Mouse (Mus musculus) left cerebral cortex, adult 2 months (tissue): ENCODE measurements around the gene Lama2. TPM values are rescaled to one million over a fixed set of nuclear protein-coding genes. Genes with fewer than 3 reads are reported as not detected.
"Not testable (repeated sequence)": the region's sequence is repeated elsewhere in the genome, so short reads cannot be mapped to it uniquely, and the experiment has no call there.

ENCODE experiments used
- DNase-seq, 2 experiments: peaks; one replicate each; pipeline ENCODE4 v3.0.0; 2021 to 2022; ENCODE audit warnings: low spot score in 2 of 2, mixed read lengths in 1 of 2; ENCODE audit errors: extremely low spot score in 1 of 2
- H3K27ac ChIP-seq: fragments of 200-600 bp; 2 replicates; pipeline ENCODE4 v1.8.1; 2022
- H3K4me3 ChIP-seq: fragments of 200-600 bp; 2 replicates; pipeline ENCODE4 v1.8.1; 2022
- CTCF ChIP-seq: fragments of 200-600 bp; IDR thresholded peaks from 2 replicates; pipeline ENCODE4 v1.8.1; 2022; ENCODE audit warnings: antibody characterized with exemption, mild to moderate bottlenecking, moderate library complexity
- intact Hi-C: fragments of 180-260 bp; cut with DNase I; formaldehyde crosslinking; loops from one replicate; pipeline ENCODE4 v1.15.1; 2025
- total RNA-seq, 2 experiments: library from RNA; stranded (reverse); gene quantifications; 2 replicates each; pipeline ENCODE4 v1.2.3; 2021

Gene Lama2
- total RNA-seq, 2 experiments from 2014 or later = 7.2 to 11.6 TPM

DNA sequence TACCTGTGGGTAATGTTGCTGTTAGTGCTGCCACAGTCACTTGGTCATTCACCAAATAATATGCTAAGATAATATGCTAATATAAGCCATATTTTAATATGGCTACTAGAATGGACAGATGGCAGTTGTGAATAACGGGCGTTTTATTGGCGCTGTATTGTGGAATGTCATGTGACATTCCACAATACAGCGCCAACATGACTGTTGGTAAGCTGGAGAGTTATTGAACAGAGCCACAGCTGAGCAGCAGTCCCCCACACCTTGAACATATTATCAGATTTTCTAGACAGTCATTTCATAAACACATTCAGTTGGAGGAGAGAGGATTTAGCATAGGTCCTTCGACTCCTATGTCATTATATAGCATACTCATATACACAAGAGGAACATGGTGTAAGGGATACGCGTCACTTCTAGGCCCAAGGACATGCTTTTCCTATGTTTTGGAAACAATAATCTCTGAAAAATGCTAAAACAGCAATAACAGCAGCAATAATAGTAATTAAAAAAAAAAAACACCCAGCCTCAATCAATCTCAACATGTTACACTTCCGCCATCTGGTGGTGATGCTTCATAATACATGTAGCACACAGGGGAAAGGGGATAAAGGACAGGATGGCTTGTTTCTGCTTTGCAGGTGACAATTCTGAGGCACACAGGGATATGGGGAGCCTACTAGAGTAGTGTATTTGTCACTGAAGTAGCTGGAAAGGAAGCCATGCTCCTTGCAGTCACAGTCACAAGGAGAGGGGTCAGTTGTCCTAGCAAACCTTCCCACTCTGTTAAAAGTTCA lies 624.2 kb downstream of the Lama2 start:
- H3K4me3 ChIP-seq = no peak overlapping the region; the same call in 1 of the 2 replicates
- intact Hi-C loops = loop anchor here (1.0 to 5.0 kb wide), 4 partner anchors 77 to 622 kb away; no protein-coding TSS in a partner anchor
- no peak overlapping the region for H3K27ac ChIP-seq
- peak; percentile 60 to 73 for DNase-seq
- TF ChIP-seq CTCF = peak; percentile 80

DNA sequence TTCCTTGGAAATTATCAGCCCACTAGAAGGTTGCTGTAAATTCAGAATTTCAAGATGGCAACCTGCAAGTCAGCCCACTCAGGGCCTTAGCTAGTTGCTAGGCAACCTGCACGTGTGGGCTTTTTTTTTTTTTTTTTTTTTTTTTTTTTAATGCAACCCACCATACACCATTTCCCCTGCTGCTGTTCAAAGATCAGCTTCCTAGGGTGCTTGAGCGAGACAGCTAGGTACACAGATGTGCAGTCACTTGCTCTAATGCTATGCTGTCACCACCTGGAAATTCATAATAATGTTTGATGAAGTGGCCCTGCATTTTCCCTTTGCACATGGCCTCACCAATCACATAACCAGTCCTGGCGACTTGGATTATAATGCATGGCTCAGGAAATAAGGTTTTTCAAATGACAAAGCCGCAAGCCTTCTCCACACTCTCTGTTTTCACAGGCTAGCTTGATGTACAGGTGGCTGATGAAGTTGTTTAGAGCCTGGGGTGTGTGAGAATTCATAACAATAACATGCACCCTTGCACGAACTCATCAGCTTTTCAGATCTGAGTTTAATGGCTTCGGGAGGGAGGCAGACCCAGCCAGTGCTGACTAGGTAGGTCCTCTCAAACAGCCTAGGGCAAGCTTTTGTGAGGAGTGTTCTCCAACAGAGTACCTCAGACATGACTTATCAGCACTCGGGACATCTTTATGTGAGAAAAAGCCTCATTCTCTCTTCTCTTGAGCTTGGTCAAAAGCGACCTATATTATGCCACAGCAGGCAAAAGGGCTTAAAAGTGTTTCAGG lies 625.4 kb downstream of the Lama2 start:
- no peak for DNase-seq
- H3K27ac ChIP-seq = no peak overlapping the region
- H3K4me3 ChIP-seq = no peak overlapping the region
- TF ChIP-seq CTCF = no peak
- intact Hi-C loops = loop anchor here (2.0 kb wide), 2 partner anchors 75 to 615 kb away; no protein-coding TSS in a partner anchor

DNA sequence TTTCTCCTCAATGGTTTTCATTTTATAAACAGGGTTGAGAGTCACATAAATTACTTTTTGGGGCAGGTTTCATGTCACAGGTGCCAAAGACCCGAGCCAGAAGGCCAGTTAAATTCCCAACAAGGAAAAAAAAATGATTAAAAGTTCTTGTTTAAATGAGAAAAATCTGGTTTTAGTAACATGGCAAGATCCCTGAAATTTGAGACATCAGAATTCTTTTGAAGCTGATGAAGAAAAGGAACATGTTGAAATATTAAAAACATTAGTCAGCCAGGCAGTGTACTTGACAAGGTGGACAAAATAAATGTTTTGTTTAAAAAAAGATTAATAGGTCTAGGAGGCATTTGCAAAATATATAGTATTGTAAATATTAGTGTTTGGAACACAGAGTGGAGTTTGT lies 634.1 kb downstream of the Lama2 start:
- H3K4me3 ChIP-seq = no peak overlapping the region
- no peak for TF ChIP-seq CTCF
- intact Hi-C loops = no loop called here
- no peak overlapping the region for H3K27ac ChIP-seq
- DNase-seq = no peak

DNA sequence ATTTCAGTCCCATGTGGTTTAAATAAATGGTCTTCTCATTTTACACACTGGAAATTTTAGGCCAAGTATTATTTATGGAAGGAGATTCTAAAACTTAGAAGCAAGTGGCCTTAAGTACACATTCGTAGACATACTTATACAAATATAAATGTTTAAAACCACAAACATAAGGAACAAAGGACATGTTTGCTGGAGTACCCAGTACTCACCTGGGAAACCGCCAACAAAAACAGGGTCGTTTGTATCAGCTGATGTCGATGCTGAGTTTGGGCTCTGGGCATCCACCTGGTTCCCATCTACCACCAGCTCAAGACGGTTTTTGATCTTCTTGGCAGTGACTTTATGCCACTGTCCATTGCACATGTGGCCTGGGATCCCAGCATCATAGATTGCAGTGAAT lies 635.5 kb downstream of the Lama2 start:
- H3K27ac ChIP-seq, intact Hi-C loops, H3K4me3 ChIP-seq, DNase-seq: not testable (repeated sequence)

DNA sequence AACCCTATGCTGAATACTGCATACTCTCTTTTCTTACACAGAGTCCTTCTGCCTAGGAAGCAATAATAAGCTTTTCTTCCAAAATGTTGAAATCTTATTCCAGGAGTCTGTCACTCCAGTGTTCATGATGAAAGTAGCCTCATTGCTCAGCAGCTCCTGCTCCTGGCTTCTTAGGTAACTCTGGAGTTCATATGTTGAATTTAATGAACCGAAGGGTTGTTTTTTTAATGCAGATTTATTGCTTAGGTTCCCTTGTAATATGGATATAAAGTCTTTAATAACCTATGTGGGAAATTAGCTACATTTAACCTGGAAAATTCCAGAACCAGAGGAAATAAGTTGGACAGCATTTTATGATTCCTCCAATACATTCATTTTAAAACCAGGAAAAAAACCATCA lies 636.0 kb downstream of the Lama2 start:
- H3K4me3 ChIP-seq = no peak overlapping the region
- intact Hi-C loops = no loop called here
- no peak for TF ChIP-seq CTCF
- H3K27ac ChIP-seq = no peak overlapping the region
- DNase-seq = no peak

DNA sequence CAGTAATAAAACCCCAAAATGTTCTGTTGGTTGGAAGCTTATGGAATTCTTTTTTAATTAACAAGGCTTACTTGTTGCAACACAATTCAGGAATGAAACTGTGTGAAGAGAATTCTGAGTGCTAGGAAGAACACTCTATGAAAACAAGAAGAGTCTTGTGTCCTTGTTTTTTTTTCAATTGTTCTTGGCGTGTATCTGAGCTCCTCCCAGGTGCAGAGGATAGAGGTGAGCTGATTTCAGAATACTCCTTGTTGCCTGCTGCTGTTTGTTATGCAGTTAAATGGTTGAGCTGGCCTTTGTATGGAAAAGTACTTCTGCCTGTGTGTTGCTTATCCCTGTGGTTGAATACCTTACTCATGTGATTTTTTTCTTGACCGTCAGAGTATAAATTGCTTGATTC lies 636.9 kb downstream of the Lama2 start:
- intact Hi-C loops = no loop called here
- no peak overlapping the region for H3K27ac ChIP-seq
- no peak for DNase-seq
- TF ChIP-seq CTCF = no peak
- no peak overlapping the region for H3K4me3 ChIP-seq

DNA sequence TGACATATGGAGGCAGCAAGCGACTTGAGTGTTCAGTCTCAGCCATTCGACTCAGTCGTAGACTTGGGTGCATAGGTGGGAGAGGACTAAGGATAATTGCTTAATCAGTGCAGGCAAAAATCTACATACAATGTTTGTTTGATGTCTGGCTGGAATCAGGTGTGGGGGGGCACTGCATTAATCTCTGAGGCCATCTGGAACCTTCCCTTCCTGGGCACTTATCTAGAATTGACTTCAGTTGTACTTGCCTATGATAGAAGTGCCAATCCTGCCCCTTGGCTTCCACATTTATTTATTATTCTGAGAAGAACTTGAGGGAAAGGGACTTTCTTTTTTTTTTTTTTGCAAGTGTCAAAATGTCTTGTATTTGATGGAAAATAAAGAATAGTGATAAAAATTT lies 644.2 kb downstream of the Lama2 start:
- intact Hi-C loops = no loop called here
- no peak for TF ChIP-seq CTCF
- no peak overlapping the region for H3K4me3 ChIP-seq
- no peak for DNase-seq
- H3K27ac ChIP-seq = no peak overlapping the region

DNA sequence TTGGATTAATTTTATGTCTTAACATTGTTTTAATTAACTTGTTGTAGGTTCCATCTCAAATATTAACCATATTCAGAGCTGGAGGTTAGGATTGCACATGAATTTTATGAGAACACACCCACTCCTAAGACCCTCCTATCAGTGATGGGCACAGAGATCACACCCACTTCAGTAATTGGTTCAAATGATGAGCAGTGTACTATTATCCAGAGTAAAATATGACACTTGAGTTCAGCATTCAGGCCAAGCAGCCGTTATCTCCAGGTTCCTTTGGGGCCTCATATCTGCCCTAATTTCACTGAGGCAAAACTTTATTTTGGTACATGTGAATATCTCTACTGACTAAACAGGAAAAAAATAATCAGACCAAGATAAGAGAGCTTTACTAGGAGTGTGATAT lies 645.3 kb downstream of the Lama2 start:
- no peak overlapping the region for H3K4me3 ChIP-seq
- no peak overlapping the region for H3K27ac ChIP-seq
- intact Hi-C loops = no loop called here
- TF ChIP-seq CTCF = no peak
- DNase-seq = no peak

DNA sequence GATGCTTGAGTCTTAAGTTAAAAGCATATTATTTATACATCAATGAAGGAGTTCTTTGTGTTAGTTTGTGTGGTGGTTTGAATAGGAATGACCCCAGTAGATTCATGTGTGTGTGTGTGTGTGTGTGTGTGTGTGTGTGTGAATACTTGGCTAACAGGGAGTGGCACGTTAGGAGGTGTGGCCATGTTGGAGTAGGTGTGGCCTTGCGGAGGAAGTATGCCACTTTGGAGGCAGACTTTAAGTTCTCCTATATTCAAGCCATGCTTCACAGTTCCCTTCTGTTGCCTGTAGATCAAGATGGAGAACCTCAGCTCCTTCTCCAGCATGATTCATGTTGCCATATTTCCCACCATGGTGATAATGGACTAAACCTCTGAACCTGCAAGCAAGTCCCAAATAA lies 646.0 kb downstream of the Lama2 start:
- intact Hi-C loops = no loop called here
- TF ChIP-seq CTCF = no peak
- Histone ChIP-seq H3K27ac (no peak overlapping the region), H3K4me3 (no peak overlapping the region)
- DNase-seq = no peak

DNA sequence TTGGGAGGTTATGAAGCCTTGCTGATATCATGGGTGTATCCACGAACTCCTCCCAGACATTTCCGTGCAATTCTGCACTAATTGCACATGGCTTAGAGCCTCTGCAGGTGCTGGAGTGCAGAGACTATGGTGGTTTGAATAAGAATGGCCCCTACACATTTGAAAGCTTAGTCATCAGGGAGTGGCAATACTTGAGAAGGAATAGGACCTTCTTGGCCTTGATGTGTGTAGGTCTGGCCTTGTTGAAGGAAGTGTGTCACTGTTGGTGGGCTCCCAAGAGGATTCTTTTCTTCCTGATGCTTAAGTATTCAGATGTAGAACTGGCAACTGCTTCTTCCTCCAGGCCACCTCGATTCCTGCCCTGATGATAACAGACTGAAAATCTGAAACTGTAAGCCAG lies 661.0 kb downstream of the Lama2 start:
- TF ChIP-seq CTCF = no peak
- no peak for DNase-seq
- Histone ChIP-seq H3K4me3 (no peak overlapping the region), H3K27ac (no peak overlapping the region)
- intact Hi-C loops = no loop called here

DNA sequence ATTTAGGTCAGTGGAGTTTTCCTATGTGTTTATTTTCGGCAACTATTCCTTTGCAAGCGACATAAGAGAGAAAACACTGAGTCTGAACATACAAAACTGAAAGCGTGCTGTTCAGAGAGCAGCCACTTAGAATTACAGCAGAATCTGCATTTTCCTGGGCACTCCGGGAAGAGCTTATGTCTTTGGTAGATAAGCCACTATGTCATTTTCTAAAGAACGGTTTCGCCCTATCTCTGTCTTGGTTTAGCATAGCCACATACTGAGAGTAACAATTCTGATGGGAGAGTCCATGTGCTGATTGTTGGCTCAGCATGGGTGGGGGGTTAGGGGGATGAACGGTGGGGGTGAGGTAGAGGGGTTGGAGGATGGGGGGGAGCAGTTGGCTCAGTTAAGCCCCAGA lies 669.1 kb downstream of the Lama2 start:
- DNase-seq = no peak
- no peak for TF ChIP-seq CTCF
- intact Hi-C loops = no loop called here

DNA sequence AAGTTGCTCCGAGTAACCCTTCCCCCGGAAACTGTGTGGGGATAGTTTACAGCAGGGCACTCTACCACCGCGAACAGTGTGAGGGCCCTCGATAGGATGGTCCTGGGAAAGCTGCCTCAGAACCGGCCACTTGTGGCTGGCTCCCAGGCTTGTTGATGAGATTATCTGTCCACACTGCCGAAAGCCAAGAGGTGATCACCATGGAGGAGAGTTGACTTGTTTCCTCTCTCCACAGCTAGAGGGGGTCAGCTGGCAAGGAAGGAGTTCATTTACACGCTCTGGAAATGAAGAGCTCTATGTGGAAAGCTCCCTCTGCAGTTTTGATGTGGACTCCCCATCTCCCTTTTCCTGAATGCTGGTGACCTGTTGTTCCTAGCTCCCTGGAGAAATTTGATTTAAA lies 669.9 kb downstream of the Lama2 start:
- DNase-seq = no peak
- TF ChIP-seq CTCF = peak; percentile 17
- H3K27ac ChIP-seq = no peak overlapping the region
- intact Hi-C loops = no loop called here
- H3K4me3 ChIP-seq = no peak overlapping the region; the same call in 1 of the 2 replicates

More for the DNA sequence above, 669.1 kb downstream of the Lama2 start:
- Histone ChIP-seq H3K27ac (no peak overlapping the region), H3K4me3 (peak overlapping the region; percentile 16)
